Mouse (Mus musculus) Patski (cell line): ENCODE data around the gene Nfe2l1. TPM values are rescaled to one million over a fixed set of nuclear protein-coding genes. Genes with fewer than 3 reads are reported as not detected.
"Not testable (repeated sequence)": the region's sequence is repeated elsewhere in the genome, so short reads cannot be mapped to it uniquely, and the experiment has no call there.

ENCODE experiments used
- ATAC-seq: fragments of 100-300 bp; one replicate; pipeline ENCODE4 v1.8.0; 2021
- CTCF ChIA-PET: fragments of 350-600 bp; sonication (Branson Sonifier 250); formaldehyde crosslinking; loops from one replicate; lab custom pipeline; 2022; ENCODE audit warnings: inconsistent platforms; lab: Charles Lee
- POLR2A ChIA-PET: fragments of 350-600 bp; sonication (Branson Sonifier 250); formaldehyde crosslinking; loops from one replicate; lab custom pipeline; 2022; ENCODE audit warnings: antibody characterized with exemption, inconsistent platforms; lab: Charles Lee
- DNase-seq: peaks from one replicate; pipeline ENCODE4 v3.0.0-alpha.2; 2011; ENCODE audit warnings: low read depth, low spot score
- H3K27me3 ChIP-seq: fragments of 371-371 bp; one replicate; pipeline ENCODE4 v1.5.1; 2021
- CTCF ChIP-seq: fragments of 100-300 bp; IDR thresholded peaks from one replicate; pipeline ENCODE4 v1.5.1; 2021
- in situ Hi-C: fragments of 300-500 bp; cut with MboI; formaldehyde crosslinking; loops from 3 replicates; pipeline ENCODE4 v1.11.1; 2018; ENCODE audit warnings: low pct_unique_long_range_greater_than_20kb, mixed read lengths
- polyA plus RNA-seq: library from polyadenylated mRNA; unstranded; gene quantifications from one replicate; pipeline ENCODE4 v1.2.3, GENCODE M21; 2021

The Nfe2l1 gene
- polyA plus RNA-seq, 1 experiment from 2014 or later: 362 TPM

GRCm38 (mm10) chr11:96867149-96867548 is 37.4 kb upstream of the Nfe2l1 start:
- CTCF ChIA-PET: interaction anchor here (1.5 to 1.8 kb wide), 3 partner anchors 39 to 44 kb away, joined by 5 to 13 read pairs (median 8); no protein-coding TSS in a partner anchor
- TF ChIP-seq CTCF: peak; percentile 83
- ATAC-seq (peak; percentile 36), DNase-seq (no peak)
- in situ Hi-C loops: loop anchor here (5.0 kb wide), 1 partner anchor 45 kb away; no protein-coding TSS in a partner anchor
- POLR2A ChIA-PET: interaction anchor here (0.8 to 1.1 kb wide), 2 partner anchors 32 to 42 kb away, joined by 3 to 8 read pairs; no protein-coding TSS in a partner anchor
- H3K27me3 ChIP-seq: no peaks in the 10 kb centered on the region

GRCm38 (mm10) chr11:96863206-96863995 is 33.6 kb upstream of the Nfe2l1 start:
- CTCF ChIA-PET: interaction anchor here (0.9 to 3.4 kb wide), 7 partner anchors 11 to 110 kb away, joined by 3 to 12 read pairs (median 5); partner anchors contain the start of genes Nfe2l1 and Prr15l
- POLR2A ChIA-PET: interaction anchor here (0.7 to 1.6 kb wide), 6 partner anchors 26 to 569 kb away, joined by 3 to 11 read pairs (median 4); partner anchors contain the start of gene Snx11
- in situ Hi-C loops: loop anchor here (5.0 kb wide), 3 partner anchors 86 to 561 kb away; partner anchors contain the start of genes Hoxb5 and Snx11
- ATAC-seq: peak; percentile 19
- no peaks in the 10 kb centered on the region for H3K27me3 ChIP-seq
- DNase-seq: no peak
- TF ChIP-seq CTCF: no peak

- ATAC-seq: no peak
- ChIA-PET CTCF (interaction anchor here (0.9 to 3.4 kb wide), 9 partner anchors 32 to 518 kb away, joined by 3 to 12 read pairs (median 4); partner anchors contain the start of gene Nfe2l1), POLR2A (interaction anchor here (0.8 to 1.6 kb wide), 7 partner anchors 25 to 591 kb away, joined by 3 to 7 read pairs (median 4); partner anchors contain the start of genes Hoxb9 and Snx11)
- no peaks in the 10 kb centered on the region for H3K27me3 ChIP-seq
- no peak for DNase-seq
- in situ Hi-C loops: loop anchor here (5.0 kb wide), 3 partner anchors 85 to 560 kb away; partner anchors contain the start of genes Hoxb5 and Snx11
- TF ChIP-seq CTCF: no peak
These were observed 32.8 kb upstream of the Nfe2l1 start for GRCm38 (mm10) chr11:96862534-96862933.

- in situ Hi-C loops: loop anchor here (5.0 kb wide), 3 partner anchors 85 to 560 kb away; partner anchors contain the start of genes Hoxb5 and Snx11
- TF ChIP-seq CTCF: peak; percentile 96
These were observed 32.1 kb upstream of the Nfe2l1 start for GRCm38 (mm10) chr11:96861878-96862289.

GRCm38 (mm10) chr11:96861446-96861845 is 31.7 kb upstream of the Nfe2l1 start:
- H3K27me3 ChIP-seq: no peaks in the 10 kb centered on the region
- ATAC-seq (no peak), DNase-seq (no peak)
- in situ Hi-C loops: loop anchor here (5.0 kb wide), 3 partner anchors 84 to 559 kb away; partner anchors contain the start of genes Hoxb5 and Snx11
- CTCF ChIA-PET: interaction anchor here (0.9 to 3.4 kb wide), 10 partner anchors 27 to 517 kb away, joined by 3 to 12 read pairs (median 4); no protein-coding TSS in a partner anchor
- no peak for TF ChIP-seq CTCF
- POLR2A ChIA-PET: interaction anchor here (1.2 kb wide), 1 partner anchor 39 kb away, joined by 4 read pairs; no protein-coding TSS in a partner anchor

More at GRCm38 (mm10) chr11:96861878-96862289, 32.1 kb upstream of the Nfe2l1 start:
- ATAC-seq (peak; percentile 65), DNase-seq (peak; percentile 87)
- CTCF ChIA-PET: interaction anchor here (0.9 to 3.4 kb wide), 12 partner anchors 27 to 518 kb away, joined by 3 to 12 read pairs (median 4); partner anchors contain the start of gene Nfe2l1
- POLR2A ChIA-PET: interaction anchor here (0.8 to 1.6 kb wide), 6 partner anchors 40 to 591 kb away, joined by 3 to 7 read pairs (median 4); partner anchors contain the start of genes Hoxb9 and Snx11
- no peaks in the 10 kb centered on the region for H3K27me3 ChIP-seq

- DNase-seq (no peak), ATAC-seq (peak; percentile 25)
- TF ChIP-seq CTCF: peak; percentile 95
- no peaks in the 10 kb centered on the region for H3K27me3 ChIP-seq
- ChIA-PET POLR2A (interaction anchor here (0.6 to 0.7 kb wide), 2 partner anchors 36 to 48 kb away, joined by 3 to 4 read pairs; no protein-coding TSS in a partner anchor), CTCF (interaction anchor here (0.6 to 3.4 kb wide), 9 partner anchors 26 to 187 kb away, joined by 3 to 12 read pairs (median 3); no protein-coding TSS in a partner anchor)
- in situ Hi-C loops: loop anchor here (5.0 kb wide), 3 partner anchors 83 to 558 kb away; partner anchors contain the start of genes Hoxb5 and Snx11
These were observed 30.8 kb upstream of the Nfe2l1 start for GRCm38 (mm10) chr11:96860564-96860963.

- no peak for ATAC-seq
- DNase-seq: no peak
- ChIA-PET POLR2A (interaction anchor here (0.5 kb wide), 1 partner anchor 68 kb away, joined by 3 read pairs; no protein-coding TSS in a partner anchor), CTCF (interaction anchor here (1.0 to 3.4 kb wide), 2 partner anchors 38 to 79 kb away, joined by 3 to 12 read pairs; no protein-coding TSS in a partner anchor)
- no peak for TF ChIP-seq CTCF
- in situ Hi-C loops: loop anchor here (5.0 kb wide), 3 partner anchors 82 to 557 kb away; partner anchors contain the start of genes Hoxb5 and Snx11
- H3K27me3 ChIP-seq: no peaks in the 10 kb centered on the region
These were observed 29.9 kb upstream of the Nfe2l1 start for GRCm38 (mm10) chr11:96859635-96860034.

- POLR2A ChIA-PET: interaction anchor here (0.8 to 1.0 kb wide), 2 partner anchors 33 to 64 kb away, joined by 4 read pairs; no protein-coding TSS in a partner anchor
- no peaks in the 10 kb centered on the region for H3K27me3 ChIP-seq
- DNase-seq (no peak), ATAC-seq (no peak)
- in situ Hi-C loops: no loop called here
- no peak for TF ChIP-seq CTCF
- CTCF ChIA-PET: interaction anchor here (1.1 to 1.2 kb wide), 2 partner anchors 11 to 18 kb away, joined by 4 to 5 read pairs; no protein-coding TSS in a partner anchor
These were observed 27.7 kb upstream of the Nfe2l1 start for GRCm38 (mm10) chr11:96857446-96857845.

GRCm38 (mm10) chr11:96849681-96850467 is 20.1 kb upstream of the Nfe2l1 start, which contains the start of gene Copz2:
TSS of gene Copz2 (plus strand) at chr11:96849870.
- ChIA-PET POLR2A (interaction anchor here (1.0 kb wide), 1 partner anchor 13 kb away, joined by 3 read pairs; no protein-coding TSS in a partner anchor), CTCF (interaction anchor here (1.0 kb wide), 1 partner anchor 8 kb away, joined by 3 read pairs; no protein-coding TSS in a partner anchor)
- in situ Hi-C loops: no loop called here
- DNase-seq: no peak
- H3K27me3 ChIP-seq: no peaks in the 10 kb centered on the region
- ATAC-seq: peak; percentile 47
- TF ChIP-seq CTCF: no peak

GRCm38 (mm10) chr11:96849145-96849544 is 19.4 kb upstream of the Nfe2l1 start:
- CTCF ChIA-PET, ATAC-seq, in situ Hi-C loops, DNase-seq, H3K27me3 ChIP-seq: not testable (repeated sequence)
- POLR2A ChIA-PET: interaction anchor here (1.0 kb wide), 1 partner anchor 12 kb away, joined by 3 read pairs; no protein-coding TSS in a partner anchor
